Mouse (Mus musculus) cerebellum, postnatal 36 days (tissue): ENCODE measurements around the gene Cyp2j12.
"Not testable (repeated sequence)": the region's sequence is repeated elsewhere in the genome, so short reads cannot be mapped to it uniquely, and the experiment has no call there.

Source experiments
- DNase-seq, 2 experiments: peaks; one replicate each; pipeline ENCODE4 v3.0.0; 2021 to 2022; ENCODE audit warnings: mixed read lengths in 2 of 2

The Cyp2j12 gene

DNA sequence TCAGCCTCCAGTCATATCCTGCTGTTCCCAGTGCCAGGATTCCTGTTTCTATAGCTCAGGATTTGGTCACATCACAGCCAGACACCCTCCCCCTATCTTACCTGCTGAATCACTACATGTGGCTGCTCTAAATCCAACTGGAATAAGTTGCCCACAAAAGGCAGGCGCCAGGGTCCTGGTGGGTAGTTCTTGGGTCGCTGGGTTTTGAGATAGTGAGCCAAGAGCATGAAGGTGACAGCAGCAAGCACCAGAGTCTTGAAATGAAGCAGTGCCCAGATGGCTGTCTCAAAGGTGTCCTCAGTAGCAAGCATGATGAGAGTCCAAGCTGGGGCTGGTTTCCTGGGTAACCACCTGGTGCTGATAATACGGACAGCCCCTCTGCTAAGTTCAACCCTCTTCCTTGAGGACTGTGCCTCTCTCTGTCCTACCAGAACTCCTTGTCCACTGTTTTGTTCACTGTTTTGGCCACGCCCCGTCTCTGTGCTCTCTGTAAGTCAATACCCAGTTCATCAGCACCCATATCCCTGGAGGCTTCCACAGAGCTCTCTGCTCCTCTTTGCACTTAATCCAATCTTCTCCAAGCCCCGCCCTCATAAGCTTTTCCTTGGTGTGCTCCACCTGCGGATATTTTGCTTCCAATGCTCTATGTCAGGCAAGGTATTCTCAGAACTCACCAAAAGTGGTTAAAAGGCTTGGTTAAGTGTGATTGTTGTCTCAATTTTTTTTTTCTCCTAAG, at the start of gene Cyp2j12:
Cyp2j12 (minus strand) TSS at position 421 of the 736 bp plus-strand sequence.
- DNase-seq, result peak in 1 of 2 experiments; percentile 3

DNA sequence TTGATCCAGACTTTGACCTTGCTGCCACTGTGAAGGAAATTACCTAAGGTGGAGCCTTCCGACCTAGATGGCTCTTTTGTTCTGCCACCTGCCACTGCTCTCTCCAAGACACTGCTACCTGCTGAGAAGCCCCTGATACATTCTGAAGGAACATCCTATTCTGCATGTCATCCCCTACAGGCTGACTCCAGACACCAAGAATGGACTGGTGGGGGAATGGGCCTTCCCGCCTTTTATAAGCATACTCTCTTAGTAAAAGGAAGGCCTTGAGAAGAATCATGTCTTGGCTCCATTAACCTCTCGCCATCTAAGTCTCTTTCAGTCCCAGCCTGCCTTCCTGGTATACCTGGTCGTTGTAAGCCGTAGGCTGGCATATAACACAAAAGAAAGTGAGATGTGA, 48.4 kb upstream of the Cyp2j12 start:
- DNase-seq, result not testable (repeated sequence)

DNA sequence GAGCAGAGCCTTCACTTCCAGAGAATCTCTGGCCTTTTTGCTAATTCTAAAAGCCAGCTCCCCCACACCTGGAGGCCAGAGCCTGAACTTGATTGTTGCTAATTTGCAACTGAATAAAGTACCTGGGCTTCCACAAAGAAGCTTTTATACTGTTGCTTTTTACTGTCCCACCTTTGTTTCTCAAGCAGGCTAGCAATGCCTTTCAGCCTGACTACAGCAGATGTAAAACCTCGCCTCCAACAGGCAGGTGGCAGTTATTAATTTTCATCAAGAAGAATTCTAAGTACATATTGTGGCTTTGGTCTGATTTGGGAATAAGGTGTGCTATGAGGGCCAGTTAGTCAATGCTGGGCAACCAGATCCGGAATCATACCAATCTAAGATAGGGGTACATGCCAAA, 47.7 kb upstream of the Cyp2j12 start:
- DNase-seq, result not testable (repeated sequence)

DNA sequence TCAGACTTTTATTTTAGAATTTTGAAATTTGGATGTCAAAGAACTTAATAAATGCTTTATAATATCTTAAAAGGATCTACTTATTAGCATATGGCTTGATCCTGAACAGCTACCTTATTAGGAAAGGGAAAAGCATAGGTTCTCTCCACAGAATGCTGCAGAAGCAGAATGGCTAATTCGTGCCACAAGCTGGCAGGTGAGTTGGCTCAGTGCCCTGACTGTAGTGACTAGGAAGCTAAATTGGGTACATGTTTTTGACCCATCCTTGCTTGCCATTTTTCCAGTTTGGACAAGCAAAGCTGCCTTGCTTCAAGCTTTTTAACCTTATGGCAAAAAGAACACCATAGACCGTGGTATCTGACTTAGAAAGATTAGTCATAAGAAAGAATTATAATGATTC, 47.2 kb upstream of the Cyp2j12 start:
- peak in 1 of 2 experiments; percentile 3 for DNase-seq

DNA sequence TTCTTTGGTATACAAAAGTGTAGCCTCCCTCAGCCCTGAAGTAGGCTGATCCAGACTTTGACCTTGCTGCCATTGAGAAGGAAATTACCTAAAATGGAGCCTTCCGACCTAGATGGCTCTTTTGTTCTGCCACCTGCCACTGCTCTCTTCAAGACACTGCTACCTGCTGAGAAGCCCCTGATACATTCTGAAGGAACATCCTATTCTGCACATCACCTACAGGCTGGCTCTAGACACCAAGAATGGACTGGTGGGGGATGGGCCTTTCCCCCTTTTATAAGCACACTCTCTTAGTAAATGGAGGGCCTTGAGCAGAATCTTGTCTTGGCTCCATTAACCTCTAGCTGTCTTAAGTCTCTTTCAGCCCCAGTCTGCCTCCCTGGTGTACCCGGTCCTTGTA, 43.8 kb upstream of the Cyp2j12 start:
- DNase-seq, result not testable (repeated sequence)

DNA sequence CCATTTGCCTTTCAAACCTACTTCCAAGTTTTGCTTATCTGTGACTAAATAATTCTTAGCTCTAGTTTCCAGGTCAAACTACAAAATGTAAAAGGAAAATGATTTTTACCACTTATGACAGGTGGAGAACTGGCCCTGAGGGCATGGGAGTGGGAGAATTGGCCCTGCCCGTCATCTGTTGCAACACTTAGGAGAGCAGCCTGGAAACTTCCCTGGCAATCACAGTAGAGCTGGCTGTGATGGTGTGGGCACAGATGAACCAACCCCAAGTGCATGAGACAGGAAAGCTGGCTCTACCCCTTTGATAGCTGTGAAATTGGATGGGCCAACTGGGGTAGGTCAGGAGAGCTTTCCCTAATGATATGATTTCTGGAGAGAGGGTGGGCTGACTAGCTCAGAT, 21.9 kb upstream of the Cyp2j12 start:
- no peak for DNase-seq

DNA sequence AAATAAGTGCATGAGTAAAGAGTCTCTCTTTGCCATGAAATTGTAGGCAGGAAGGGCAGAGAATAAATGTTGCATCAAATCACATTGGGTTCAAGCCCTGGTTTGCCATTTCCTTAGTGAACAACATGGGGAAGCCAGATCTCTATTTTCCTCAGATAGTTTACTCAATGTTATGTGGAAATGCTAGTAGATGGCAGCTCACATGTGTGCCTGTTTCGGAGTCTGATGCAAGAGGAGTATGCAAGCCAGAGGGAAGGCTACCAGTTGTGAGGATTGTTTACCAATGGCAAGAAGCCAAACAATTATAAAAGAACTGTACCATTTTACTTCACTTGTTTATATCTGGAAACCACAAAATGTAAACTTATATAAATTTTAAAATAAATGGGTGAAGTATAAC, 20.6 kb upstream of the Cyp2j12 start:
- DNase-seq, result no peak

DNA sequence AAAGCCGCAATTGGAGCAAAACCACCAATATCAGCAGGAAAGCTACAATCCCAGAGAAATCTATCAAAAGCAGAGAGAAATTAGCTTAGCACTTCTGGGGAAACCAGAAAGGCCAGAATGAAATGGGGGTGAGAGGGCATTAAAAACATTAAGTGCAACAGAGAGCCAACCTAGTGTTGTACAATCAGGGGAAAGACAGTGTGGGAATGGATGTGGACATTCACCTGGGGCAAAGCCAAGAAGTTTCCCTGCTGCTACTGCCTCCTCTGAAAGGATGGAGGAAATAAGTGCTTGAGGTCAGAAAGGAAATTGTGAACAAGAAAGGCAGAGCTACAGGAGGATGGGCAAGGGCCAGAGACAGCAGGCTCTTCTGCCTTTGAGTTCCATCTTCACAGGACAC, 1.7 kb downstream of the Cyp2j12 start:
- no peak for DNase-seq

DNA sequence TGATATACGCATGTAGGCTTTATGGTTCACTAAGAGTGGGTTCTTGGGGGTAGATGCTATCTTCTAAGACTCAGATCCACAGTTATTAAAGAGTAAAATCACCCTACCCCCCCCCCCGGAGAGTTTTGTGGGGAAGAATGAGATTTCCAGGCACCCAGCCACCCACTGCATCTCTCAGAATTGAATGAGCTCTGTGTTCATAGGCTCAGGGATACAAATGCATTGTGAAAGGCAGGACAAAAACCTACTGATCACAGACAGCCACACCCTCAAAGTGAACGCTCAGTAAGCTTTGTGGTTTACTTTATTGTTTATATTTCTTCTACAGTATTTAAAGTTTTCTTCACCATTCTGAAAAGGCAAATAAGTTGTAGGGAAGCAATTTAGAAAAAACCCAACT, 6.7 kb downstream of the Cyp2j12 start:
- no peak for DNase-seq

DNA sequence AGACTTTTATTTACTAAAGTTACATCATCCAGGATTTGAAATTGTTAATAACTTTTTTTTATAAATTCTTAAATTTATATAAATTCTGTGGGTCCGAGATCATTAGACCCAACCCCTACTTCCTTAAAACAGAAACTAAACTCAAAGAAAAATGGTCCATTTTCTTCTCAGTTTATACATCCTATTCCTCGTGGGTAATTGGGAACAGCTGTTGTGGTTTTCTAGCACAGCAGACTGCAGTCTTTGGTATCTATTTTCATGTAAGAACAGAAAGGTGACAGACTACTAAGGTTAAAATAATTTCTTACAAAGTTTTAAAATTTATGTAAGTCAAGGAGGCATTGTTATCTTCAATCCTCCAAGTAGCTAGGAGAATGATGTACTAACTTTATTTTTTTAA, 44.1 kb downstream of the Cyp2j12 start:
- DNase-seq, result no peak

DNA sequence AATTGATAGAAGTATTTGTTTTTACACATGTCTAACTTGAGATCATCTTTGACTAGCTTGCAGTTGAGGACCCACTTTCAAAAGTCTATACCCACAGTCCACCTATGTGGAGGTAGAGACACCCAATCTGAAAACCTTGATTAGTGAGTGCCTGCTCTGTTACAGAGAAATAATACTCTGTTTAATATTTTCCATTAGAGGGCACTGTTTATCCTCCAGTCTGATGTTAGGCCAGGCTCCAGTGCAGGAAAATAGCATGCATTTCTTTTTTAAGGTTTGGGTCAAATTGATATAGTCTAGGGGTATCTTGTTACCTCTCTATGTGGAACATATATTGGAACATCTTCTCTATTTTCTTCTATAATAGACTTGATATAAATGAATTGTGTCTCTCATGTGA, 49.1 kb downstream of the Cyp2j12 start:
- no peak for DNase-seq

DNA sequence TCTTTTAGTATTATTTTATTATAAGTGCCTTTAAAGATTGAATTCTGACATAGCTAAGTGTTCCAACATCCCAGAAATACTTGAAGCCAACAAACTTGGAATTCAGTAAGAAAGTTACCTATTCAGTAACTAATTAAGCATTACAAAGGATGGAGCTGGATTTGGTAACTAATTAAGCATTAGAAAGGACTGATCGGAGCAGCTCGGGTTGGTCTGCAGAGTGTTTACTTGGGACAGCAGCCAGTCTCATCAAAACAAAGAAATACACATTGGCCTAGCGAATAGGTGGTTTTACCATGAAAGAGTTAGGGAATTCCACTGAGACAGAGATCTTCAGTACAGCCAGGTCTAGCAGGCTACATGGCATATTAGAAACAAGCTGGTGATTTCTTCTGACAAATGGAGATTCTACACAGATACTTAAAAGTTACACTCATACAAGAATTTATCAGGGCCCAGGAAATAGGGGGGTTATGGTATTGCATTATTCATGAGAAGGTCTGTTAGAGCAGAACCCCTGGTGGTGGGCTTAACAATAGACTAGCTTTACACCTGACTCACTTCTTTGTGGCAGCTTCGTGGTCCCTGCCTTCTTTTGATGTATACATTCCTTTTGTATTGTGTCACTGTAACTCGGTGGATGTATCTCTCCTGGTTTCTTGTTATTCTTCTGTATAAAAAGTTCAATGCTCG, 51.5 kb downstream of the Cyp2j12 start:
- not testable (repeated sequence) for DNase-seq

DNA sequence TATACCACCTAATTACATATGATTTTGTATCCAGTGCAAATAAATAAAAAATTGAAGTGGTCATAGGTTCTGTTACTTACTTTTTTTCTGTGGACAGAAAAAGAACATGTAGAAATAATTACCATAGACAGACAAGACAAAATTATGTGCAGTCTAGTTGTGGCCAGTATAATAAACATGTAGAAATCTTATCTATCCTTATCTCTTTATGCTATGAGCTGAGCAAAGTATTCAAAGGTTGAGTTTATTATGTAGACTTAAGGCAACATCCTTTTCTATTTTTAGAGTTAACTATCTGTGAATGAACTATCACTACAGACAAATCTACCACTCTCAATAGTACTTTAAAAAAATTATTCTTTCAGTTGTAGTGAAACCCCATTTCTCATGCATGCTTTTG, 62.6 kb downstream of the Cyp2j12 start:
- DNase-seq, result no peak

DNA sequence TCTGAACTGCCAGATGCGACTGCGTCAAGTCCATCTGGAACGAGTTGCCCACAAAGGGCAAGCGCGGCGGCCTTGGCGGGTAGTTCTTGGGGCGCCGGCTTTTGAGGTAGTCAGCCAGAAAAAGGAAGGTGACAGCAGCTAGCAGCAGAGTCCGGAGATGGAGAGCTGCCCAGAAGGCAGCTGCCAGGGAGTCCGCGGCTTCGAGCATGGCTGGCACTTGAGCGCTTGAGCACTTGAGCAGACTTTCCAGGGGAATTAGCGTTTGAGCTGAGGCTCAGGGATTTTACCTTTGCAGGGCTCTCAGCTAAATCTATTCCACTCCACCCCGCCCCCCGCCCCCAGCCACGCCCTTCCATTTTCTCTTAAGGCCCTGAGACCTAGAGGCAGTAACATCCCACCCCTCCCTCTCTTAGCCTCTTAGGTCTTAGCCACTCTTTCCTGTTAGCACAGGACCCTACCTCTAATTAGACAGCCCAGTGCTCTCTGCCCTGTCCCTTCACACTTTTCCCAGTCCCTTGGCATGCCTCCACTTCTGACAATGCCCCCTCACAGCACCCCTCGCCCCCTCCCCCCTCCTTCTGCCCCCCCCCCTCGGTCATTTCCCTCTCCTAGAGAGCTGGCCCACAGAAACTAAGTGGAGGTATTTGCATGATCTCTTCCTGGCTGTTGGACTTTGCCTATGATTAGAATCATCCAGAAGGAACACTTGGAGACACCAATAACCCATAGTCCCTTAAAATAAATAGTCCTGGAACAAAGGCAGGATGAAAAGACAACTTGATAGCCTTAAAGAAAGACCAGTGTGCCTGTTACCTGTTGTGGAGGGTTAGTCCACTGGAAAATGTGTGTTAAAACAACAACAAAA, 63.5 kb downstream of the Cyp2j12 start, which contains the start of gene Cyp2j13:
Cyp2j13 (minus strand) TSS at position 286 of the 865 bp plus-strand sequence.
- DNase-seq, result peak; percentile 72 to 78

DNA sequence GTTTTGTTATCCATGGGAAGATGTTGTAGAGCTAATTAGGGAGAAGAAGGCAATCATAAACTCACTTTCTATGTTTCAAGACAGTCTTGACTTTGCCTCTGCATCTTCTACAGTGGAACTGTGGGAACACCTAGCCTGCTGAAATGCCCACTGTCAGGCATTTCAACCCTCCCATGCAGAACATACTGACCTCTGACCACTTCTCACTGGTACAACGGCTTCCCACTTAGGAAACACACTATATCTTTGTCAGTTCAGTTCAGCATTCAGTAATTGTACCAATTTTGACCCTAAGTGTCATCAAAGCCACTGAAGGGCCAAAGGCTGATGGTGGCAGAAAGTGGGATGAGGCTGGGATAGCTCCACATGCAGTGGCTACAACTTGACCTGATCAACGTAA, 78.9 kb downstream of the Cyp2j12 start:
- DNase-seq, result no peak

DNA sequence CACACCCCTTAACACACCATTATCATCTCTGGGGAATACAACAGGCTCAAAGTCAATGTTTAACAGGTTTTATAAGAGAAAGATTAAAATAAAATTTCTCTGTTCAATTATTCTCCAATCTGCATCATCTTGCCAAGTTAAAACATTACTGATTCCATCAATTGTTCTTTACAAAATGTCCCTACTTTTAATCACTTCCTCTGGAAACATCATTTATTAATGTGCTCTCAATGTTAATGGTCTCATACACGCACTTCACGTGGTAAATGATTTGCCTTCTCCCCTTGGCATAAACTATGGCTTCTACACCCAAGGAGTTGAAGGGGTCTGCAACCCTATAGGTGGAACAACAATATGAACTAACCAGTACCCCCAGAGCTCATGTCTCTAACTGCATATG, 80.8 kb downstream of the Cyp2j12 start:
- DNase-seq, result no peak
